Mouse (Mus musculus) neural tube, embryonic 12.5 days (tissue): ENCODE results near the gene Vps51. TPM values are rescaled to one million over a fixed set of nuclear protein-coding genes. Genes with fewer than 3 reads are reported as not detected.

Experiments
- ATAC-seq: fragments of 200-750 bp; cut with Nextera tagmentation; 2 replicates; pipeline ENCODE4 v1.8.0; 2017; ENCODE audit warnings: low read depth, mild to moderate bottlenecking, moderate TSS enrichment, moderate library complexity; ENCODE audit not compliant: low FRiP score
- H3K27ac ChIP-seq: fragments of 300-500 bp; sonication (generic); 2 replicates; pipeline ENCODE4 v1.5.1; 2016
- H3K27me3 ChIP-seq: fragments of 300-500 bp; sonication (generic); replicated peaks from 2 replicates; pipeline ENCODE4 v1.6.1; 2016; ENCODE audit warnings: mild to moderate bottlenecking
- H3K36me3 ChIP-seq: fragments of 300-500 bp; sonication (generic); 2 replicates; pipeline ENCODE4 v1.6.1; 2016; ENCODE audit warnings: mild to moderate bottlenecking
- H3K4me1 ChIP-seq: fragments of 300-500 bp; sonication (generic); 2 replicates; pipeline ENCODE4 v1.6.1; 2016
- H3K4me2 ChIP-seq: fragments of 300-500 bp; sonication (generic); replicated peaks from 2 replicates; pipeline ENCODE4 v1.6.1; 2016; ENCODE audit warnings: mild to moderate bottlenecking
- H3K4me3 ChIP-seq: fragments of 300-500 bp; sonication (generic); 2 replicates; pipeline ENCODE4 v1.5.1; 2016
- H3K9ac ChIP-seq: fragments of 300-500 bp; sonication (generic); 2 replicates; pipeline ENCODE4 v1.6.1; 2016; ENCODE audit warnings: mild to moderate bottlenecking
- H3K9me3 ChIP-seq: fragments of 300-500 bp; sonication (generic); 2 replicates; pipeline ENCODE4 v1.6.1; 2016; ENCODE audit warnings: mild to moderate bottlenecking
- WGBS: fragments of 180-500 bp; shearing (Covaris S2); methylation state at CpG from one replicate; pipeline ENCODE4 v1.1.7; 2016; 5-methylcytosine and 5-hydroxymethylcytosine counted together
- microRNA-seq: library from miRNA; unstranded; fragments of <30 nt; microRNA quantifications from one replicate; pipeline ENCODE4, GENCODE M21; 2017
- polyA plus RNA-seq: library from polyadenylated mRNA; unstranded; fragments of >200 nt; fragmentation: Nextera tagmentation; extraction: Ambion mirVana; gene quantifications from 2 replicates; pipeline ENCODE4 v1.2.1, GENCODE M21; 2016

The Vps51 gene
- polyA plus RNA-seq, 1 experiment from 2014 or later = 79.4 TPM

GRCm38 (mm10) chr19:6018142-6019089 is 58.6 kb downstream of the Vps51 start:
- peaks cover 14% of the 10 kb centered on the region for H3K4me1 ChIP-seq
- no peak overlapping the region for H3K4me3 ChIP-seq
- no peak overlapping the region for H3K9ac ChIP-seq
- peaks cover 37% of the 10 kb centered on the region for H3K27me3 ChIP-seq
- WGBS = 32% methylated on average over 15 of the region's 15 CpGs
- no peak overlapping the region for H3K27ac ChIP-seq
- ATAC-seq = no peak
- no peak overlapping the region for H3K4me2 ChIP-seq
- H3K9me3 ChIP-seq = no peaks in the 10 kb centered on the region
- H3K36me3 ChIP-seq = no peaks in the 10 kb centered on the region

Small RNA genes within 50 kb of the gene (microRNA-seq; reads per million reads assigned to microRNA genes)
- 1.5 reads per million for gene Mir6988

Other genes starting within 250 kb of the Vps51 start
- gene Frmd8, start 202.0 kb downstream of the Vps51 start, polyA plus RNA-seq = 27.0 and 33.0 TPM in 2 replicates
- 1.7 and 2.5 TPM in 2 replicates for gene Slc25a45, start 199.4 kb downstream of the Vps51 start, polyA plus RNA-seq
- gene Tigd3, start 183.1 kb downstream of the Vps51 start, polyA plus RNA-seq = 10.5 and 11.8 TPM in 2 replicates
- 156 and 174 TPM in 2 replicates for gene Dpf2, start 164.2 kb downstream of the Vps51 start, polyA plus RNA-seq
- 4.7 and 5.7 TPM in 2 replicates for gene Cdc42ep2, start 152.4 kb downstream of the Vps51 start, polyA plus RNA-seq
- 44.4 and 46.6 TPM in 2 replicates for gene Pola2, start 113.0 kb downstream of the Vps51 start, polyA plus RNA-seq
- gene Slc22a20, start 91.1 kb downstream of the Vps51 start, polyA plus RNA-seq = not detected in 2 replicates
- 5.6 and 6.4 TPM in 2 replicates for gene Capn1, start 61.3 kb downstream of the Vps51 start, polyA plus RNA-seq
- 33.2 and 35.2 TPM in 2 replicates for gene Syvn1, start 30.7 kb downstream of the Vps51 start, polyA plus RNA-seq
- 66.0 and 68.6 TPM in 2 replicates for gene Mrpl49, start 19.4 kb downstream of the Vps51 start, polyA plus RNA-seq
- gene Fau, start 19.4 kb downstream of the Vps51 start, polyA plus RNA-seq = 635 and 643 TPM in 2 replicates
- gene Znhit2, start 16.0 kb downstream of the Vps51 start, polyA plus RNA-seq = 34.3 and 38.2 TPM in 2 replicates
- gene Tm7sf2, start 8.9 kb downstream of the Vps51 start, polyA plus RNA-seq = 44.3 and 45.9 TPM in 2 replicates
- gene Tmem262, start 2.8 kb upstream of the Vps51 start, polyA plus RNA-seq = not detected in 2 replicates
- 2.6 and 3.2 TPM in 2 replicates for gene Gm28374, start 5.0 kb upstream of the Vps51 start, polyA plus RNA-seq
- gene Zfpl1, start 7.7 kb upstream of the Vps51 start, polyA plus RNA-seq = 72.4 and 75.0 TPM in 2 replicates
- 27.1 and 28.4 TPM in 2 replicates for gene Cdca5, start 7.8 kb upstream of the Vps51 start, polyA plus RNA-seq
- gene AC131692.1, start 17.2 kb upstream of the Vps51 start, polyA plus RNA-seq = 0.33 TPM in 1 of 2 replicates, not detected in the other
- gene Naaladl1, start 28.6 kb upstream of the Vps51 start, polyA plus RNA-seq = 0.63 and 0.82 TPM in 2 replicates
- gene Sac3d1, start 41.4 kb upstream of the Vps51 start, polyA plus RNA-seq = 53.5 and 59.0 TPM in 2 replicates
- 40.3 and 42.3 TPM in 2 replicates for gene Snx15, start 51.1 kb upstream of the Vps51 start, polyA plus RNA-seq
- gene Batf2, start 63.8 kb upstream of the Vps51 start, polyA plus RNA-seq = not detected in 2 replicates
- gene Arl2, start 64.3 kb upstream of the Vps51 start, polyA plus RNA-seq = 100 and 102 TPM in 2 replicates
- not detected in 2 replicates for gene Majin, start 107.2 kb upstream of the Vps51 start, polyA plus RNA-seq
- not detected in 2 replicates for gene Gpha2, start 149.1 kb upstream of the Vps51 start, polyA plus RNA-seq
- gene Ppp2r5b, start 158.6 kb upstream of the Vps51 start, polyA plus RNA-seq = 77.8 and 82.8 TPM in 2 replicates
- 13.8 and 14.7 TPM in 2 replicates for gene Atg2a, start 164.4 kb upstream of the Vps51 start, polyA plus RNA-seq
- gene Ehd1, start 199.5 kb upstream of the Vps51 start, polyA plus RNA-seq = 87.2 and 96.4 TPM in 2 replicates
- 0.27 and 0.60 TPM in 2 replicates for gene Cdc42bpg, start 229.2 kb upstream of the Vps51 start, polyA plus RNA-seq